10 mouse cellular contexts compared by ENCODE assay signal in the genomic region with DNA sequence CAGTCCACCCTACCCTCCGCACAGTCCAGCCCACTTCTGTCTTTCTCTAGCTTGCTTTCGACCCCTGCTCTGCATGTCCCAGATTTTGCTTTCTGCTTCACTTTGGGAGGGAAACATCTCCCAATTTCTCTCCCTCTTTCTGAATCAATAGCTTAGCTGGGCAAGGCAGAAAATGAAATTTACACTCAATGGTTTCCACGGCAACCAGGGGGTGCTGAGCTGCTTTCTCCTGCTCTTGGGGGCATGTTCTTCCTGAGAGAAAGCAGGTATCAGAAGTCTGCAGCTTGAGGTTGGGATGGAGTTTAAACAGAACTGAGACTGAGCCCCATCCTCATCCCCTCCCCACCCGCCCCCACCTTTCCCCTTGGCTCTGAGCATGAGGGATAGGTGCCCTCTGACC.
"Had no signal": no experiment of that assay in that cellular context is flagged by ENCODE, and none has a peak within 500 bp of the region (broad histone marks: within the 10 kb centered on the region; RNA-seq: fewer than 3 reads in every experiment).

No protein-coding gene starts in this region.

- H3K9me3 ChIP-seq: limb, embryonic 13.5 days had no signal

- H3K36me3 ChIP-seq: limb, embryonic 13.5 days had no signal

- H3K27ac ChIP-seq: limb, embryonic 13.5 days; liver, embryonic 14.5 days; stomach, postnatal 0 days had no signal

- H3K4me3 ChIP-seq: limb, embryonic 13.5 days had no signal

- H3K4me2 ChIP-seq: limb, embryonic 13.5 days had no signal

- DNase-seq: kidney, adult 8-10 months; kidney, postnatal 25 days; left cerebral cortex, postnatal 4 days; lung, adult 18-20 months; right cerebral cortex, adult 18-20 months; right cerebral cortex, postnatal 25 days; thymus, postnatal 4 days had no signal

- H3K9ac ChIP-seq: limb, embryonic 13.5 days; liver, embryonic 14.5 days had no signal
